10 mouse cellular contexts compared by ENCODE assay signal in genomic region chr10:80086847-80087246, GRCm38 (mm10). TPM values are rescaled to one million over a fixed set of nuclear protein-coding genes. Genes with fewer than 3 reads are reported as not detected.
DNase-seq lines count a peak whose midpoint lies in the region; ATAC-seq lines count a peak whose summit lies in the region.
"Had no signal": no experiment of that assay in that cellular context is flagged by ENCODE, and none has a peak within 500 bp of the region (broad histone marks: within the 10 kb centered on the region; RNA-seq: fewer than 3 reads in every experiment).

No protein-coding gene starts in this region.

- intact Hi-C loops in left cerebral cortex, postnatal 14 days (cut with DNase I), result no loop called here

- no peaks in the 10 kb centered on the region for H3K27me3 ChIP-seq in limb, embryonic 13.5 days
- no peaks in the 10 kb centered on the region for H3K27me3 ChIP-seq in forebrain, embryonic 11.5 days (ENCODE audit: control insufficient read depth, insufficient read depth, low read length)
- H3K27me3 ChIP-seq: stomach, embryonic 15.5 days had no signal

- peaks cover 43% of the 10 kb centered on the region for H3K36me3 ChIP-seq in limb, embryonic 13.5 days
- H3K36me3 ChIP-seq in forebrain, embryonic 11.5 days (ENCODE audit: control insufficient read depth, insufficient read depth, low read length), result peaks cover 2% of the 10 kb centered on the region; the same call in 1 of the 2 replicates

- 75% methylated on average over 3 of the region's 3 CpGs for whole genome bisulfite sequencing in limb, embryonic 13.5 days
- WGBS in forebrain, embryonic 11.5 days, result 73% methylated on average over 3 of the region's 3 CpGs

- no peak overlapping the region for H3K4me3 ChIP-seq in limb, embryonic 13.5 days
- H3K4me3 ChIP-seq in forebrain, embryonic 11.5 days (ENCODE audit: low read depth, low read length), result no peak overlapping the region
- H3K4me3 ChIP-seq: stomach, embryonic 15.5 days had no signal

- H3K27ac ChIP-seq in limb, embryonic 13.5 days, result no peak overlapping the region
- no peak overlapping the region for H3K27ac ChIP-seq in forebrain, embryonic 11.5 days (ENCODE audit: low read depth, low read length)
- H3K27ac ChIP-seq: stomach, embryonic 15.5 days had no signal

- no peaks in the 10 kb centered on the region for H3K4me1 ChIP-seq in limb, embryonic 13.5 days
- H3K4me1 ChIP-seq in forebrain, embryonic 11.5 days (replicated peaks; ENCODE audit: control insufficient read depth, insufficient read depth, low read length), result no peaks in the 10 kb centered on the region

- H3K9me3 ChIP-seq in limb, embryonic 13.5 days, result no peaks in the 10 kb centered on the region
- H3K9me3 ChIP-seq in forebrain, embryonic 11.5 days (ENCODE audit: control insufficient read depth, low read length), result no peaks in the 10 kb centered on the region
- H3K9me3 ChIP-seq: stomach, embryonic 15.5 days had no signal

- H3K9ac ChIP-seq in limb, embryonic 13.5 days, result peak overlapping the region; percentile 39; the same call in 1 of the 2 replicates
- no peak overlapping the region for H3K9ac ChIP-seq in forebrain, embryonic 11.5 days (ENCODE audit: low read length)
- H3K9ac ChIP-seq: stomach, embryonic 15.5 days had no signal

- peak; percentile 74 for DNase-seq in adrenal gland, adult 2 months
- DNase-seq in adrenal gland, adult 18-20 months (ENCODE audit: low spot score in 2 of 2), result no peak
- DNase-seq in layer of hippocampus, adult 9-11 months, result peak; percentile 58
- no peak for DNase-seq in layer of hippocampus, postnatal 10 days (ENCODE audit: low spot score in 2 of 2)
- DNase-seq in forebrain, embryonic 11.5 days (ENCODE audit: low spot score), result no peak
- DNase-seq in left cerebral cortex, postnatal 14 days (ENCODE audit: low spot score in 2 of 2), result no peak
- DNase-seq: layer of hippocampus, postnatal 36 days had no signal

- ATAC-seq in limb, embryonic 13.5 days (ENCODE audit: low FRiP score, low read depth), result no peak
- ATAC-seq in neutrophil, adult 5-6 weeks (ENCODE audit: extremely low read depth, insufficient number of reproducible peaks, low FRiP score, poor library complexity, severe bottlenecking), result peak; percentile 54
- no peak for ATAC-seq in forebrain, embryonic 11.5 days (replicated peaks; ENCODE audit: low FRiP score)

- no peak overlapping the region for H3K4me2 ChIP-seq in limb, embryonic 13.5 days (replicated peaks)
- no peak overlapping the region for H3K4me2 ChIP-seq in forebrain, embryonic 11.5 days (ENCODE audit: low read depth, low read length, severe bottlenecking)
- H3K4me2 ChIP-seq: stomach, embryonic 15.5 days had no signal

RNA-seq across cellular contexts. Expression of gene Sbno2, which starts 18.5 kb away (rescaled TPM):
- 10 to 100 TPM; 38.5 to 59.3 TPM for total RNA-seq in adrenal gland, adult 2 months (2021)
- polyA plus RNA-seq in adrenal gland, adult 2 months (2012; rRNA removed), result 102 and 120 TPM in 2 replicates
- 10 to 100 TPM; 31.0 to 41.4 TPM for total RNA-seq in adrenal gland, adult 18-20 months (2021)
- 10 to 100 TPM; 19.7 to 23.9 TPM for total RNA-seq in layer of hippocampus, postnatal 10 days (2021)
- polyA plus RNA-seq in limb, embryonic 13.5 days (2015; fragmentation: Nextera tagmentation; extraction: Ambion mirVana), result 13.5 and 15.2 TPM in 2 replicates
- total RNA-seq in neutrophil, adult 5-6 weeks (2017), result 232 and 238 TPM in 2 replicates
- polyA plus RNA-seq in forebrain, embryonic 11.5 days (2014; fragmentation: Nextera tagmentation; extraction: Ambion mirVana), result 12.5 and 13.6 TPM in 2 replicates
- total RNA-seq in left cerebral cortex, postnatal 14 days (2021), result 10 to 100 TPM; 19.2 to 19.3 TPM

RNA-seq across cellular contexts. Expression of gene Stk11, which starts 28.8 kb away (rescaled TPM):
- 100 to 1,000 TPM; 153 to 156 TPM for total RNA-seq in adrenal gland, adult 2 months (2021)
- polyA plus RNA-seq in adrenal gland, adult 2 months (2012; rRNA removed), result 151 and 159 TPM in 2 replicates
- total RNA-seq in adrenal gland, adult 18-20 months (2021), result 100 to 1,000 TPM; 154 to 158 TPM
- total RNA-seq in layer of hippocampus, postnatal 10 days (2021), result 10 to 100 TPM; 77.1 to 88.3 TPM
- 17.1 and 17.4 TPM in 2 replicates for polyA plus RNA-seq in limb, embryonic 13.5 days (2015; fragmentation: Nextera tagmentation; extraction: Ambion mirVana)
- 229 and 235 TPM in 2 replicates for total RNA-seq in neutrophil, adult 5-6 weeks (2017)
- polyA plus RNA-seq in forebrain, embryonic 11.5 days (2014; fragmentation: Nextera tagmentation; extraction: Ambion mirVana), result 26.5 and 31.6 TPM in 2 replicates
- 10 to 100 TPM; 86.2 to 90.8 TPM for total RNA-seq in left cerebral cortex, postnatal 14 days (2021)

RNA-seq across cellular contexts. Expression of gene Gpx4, which starts 39.9 kb away (rescaled TPM):
- total RNA-seq in adrenal gland, adult 2 months (2021), result 1,000 to 10,000 TPM; 1,287 to 1,377 TPM
- polyA plus RNA-seq in adrenal gland, adult 2 months (2012; rRNA removed), result 1,827 and 2,443 TPM in 2 replicates
- total RNA-seq in adrenal gland, adult 18-20 months (2021), result 1,000 to 10,000 TPM; 1,091 to 1,886 TPM
- total RNA-seq in layer of hippocampus, postnatal 10 days (2021), result 100 to 1,000 TPM; 408 to 448 TPM
- 462 and 477 TPM in 2 replicates for polyA plus RNA-seq in limb, embryonic 13.5 days (2015; fragmentation: Nextera tagmentation; extraction: Ambion mirVana)
- 206 and 276 TPM in 2 replicates for total RNA-seq in neutrophil, adult 5-6 weeks (2017)
- polyA plus RNA-seq in forebrain, embryonic 11.5 days (2014; fragmentation: Nextera tagmentation; extraction: Ambion mirVana), result 506 and 516 TPM in 2 replicates
- total RNA-seq in left cerebral cortex, postnatal 14 days (2021), result 100 to 1,000 TPM; 462 to 482 TPM

RNA-seq across cellular contexts. Expression of gene Polr2e, which starts 47.3 kb away (rescaled TPM):
- 100 to 1,000 TPM in 1 of 2 experiments, 10 to 100 TPM in 1; 97.3 to 106 TPM for total RNA-seq in adrenal gland, adult 2 months (2021)
- 111 and 122 TPM in 2 replicates for polyA plus RNA-seq in adrenal gland, adult 2 months (2012; rRNA removed)
- total RNA-seq in adrenal gland, adult 18-20 months (2021), result 10 to 100 TPM; 86.3 to 94.3 TPM
- 10 to 100 TPM; 66.9 to 76.7 TPM for total RNA-seq in layer of hippocampus, postnatal 10 days (2021)
- polyA plus RNA-seq in limb, embryonic 13.5 days (2015; fragmentation: Nextera tagmentation; extraction: Ambion mirVana), result 244 and 254 TPM in 2 replicates
- total RNA-seq in neutrophil, adult 5-6 weeks (2017), result 47.7 and 66.4 TPM in 2 replicates
- polyA plus RNA-seq in forebrain, embryonic 11.5 days (2014; fragmentation: Nextera tagmentation; extraction: Ambion mirVana), result 217 and 243 TPM in 2 replicates
- total RNA-seq in left cerebral cortex, postnatal 14 days (2021), result 10 to 100 TPM; 66.9 to 68.9 TPM

RNA-seq across cellular contexts. Expression of gene Atp5d, which starts 51.6 kb away (rescaled TPM):
- 100 to 1,000 TPM; 654 to 778 TPM for total RNA-seq in adrenal gland, adult 2 months (2021)
- 5,895 and 6,727 TPM in 2 replicates for polyA plus RNA-seq in adrenal gland, adult 2 months (2012; rRNA removed)
- total RNA-seq in adrenal gland, adult 18-20 months (2021), result 1,000 to 10,000 TPM in 1 of 2 experiments, 100 to 1,000 TPM in 1; 593 to 1,133 TPM
- total RNA-seq in layer of hippocampus, postnatal 10 days (2021), result 100 to 1,000 TPM; 385 to 392 TPM
- polyA plus RNA-seq in limb, embryonic 13.5 days (2015; fragmentation: Nextera tagmentation; extraction: Ambion mirVana), result 456 and 475 TPM in 2 replicates
- 34.4 and 38.6 TPM in 2 replicates for total RNA-seq in neutrophil, adult 5-6 weeks (2017)
- 401 and 414 TPM in 2 replicates for polyA plus RNA-seq in forebrain, embryonic 11.5 days (2014; fragmentation: Nextera tagmentation; extraction: Ambion mirVana)
- 100 to 1,000 TPM; 403 to 424 TPM for total RNA-seq in left cerebral cortex, postnatal 14 days (2021)

Comparison
In these comparisons a context has a peak if more than half of its experiments do, and no peak if none do; other contexts are left out.
1. DNase-seq: peak in adrenal gland, adult 2 months (single experiment) and layer of hippocampus, adult 9-11 months (single experiment); none in adrenal gland, adult 18-20 months (0 of 2), layer of hippocampus, postnatal 10 days (0 of 2), forebrain, embryonic 11.5 days (single experiment) and left cerebral cortex, postnatal 14 days (0 of 2).